Mouse (Mus musculus) liver, embryonic 11.5 days (tissue): ENCODE measurements around the gene Fam193b. TPM values are rescaled to one million over a fixed set of nuclear protein-coding genes. Genes with fewer than 3 reads are reported as not detected.
A peak's percentile ranks its signal among the peaks of the same experiment; 100 is the strongest.
"Not testable (repeated sequence)": the region's sequence is repeated elsewhere in the genome, so short reads cannot be mapped to it uniquely, and the experiment has no call there.

Source experiments
- ATAC-seq: fragments of 200-750 bp; cut with Nextera tagmentation; replicated peaks from 2 replicates; pipeline ENCODE4 v1.8.0; 2017; ENCODE audit warnings: moderate number of reproducible peaks, mild to moderate bottlenecking, moderate TSS enrichment, moderate library complexity; ENCODE audit not compliant: low FRiP score
- DNase-seq: peaks from one replicate; pipeline ENCODE4 v3.0.0-alpha.2; 2017; ENCODE audit warnings: low spot score
- H3K27ac ChIP-seq: fragments of 300-500 bp; sonication (generic); 2 replicates; pipeline ENCODE4 v1.5.1; 2014; ENCODE audit warnings: mild to moderate bottlenecking, low read depth, low read length, control low read depth
- H3K27me3 ChIP-seq: fragments of 300-500 bp; sonication (generic); replicated peaks from 2 replicates; pipeline ENCODE4 v1.6.1; 2014; ENCODE audit warnings: low read length, mixed read lengths; ENCODE audit not compliant: control insufficient read depth, insufficient read depth
- H3K36me3 ChIP-seq: fragments of 300-500 bp; sonication (generic); 2 replicates; pipeline ENCODE4 v1.6.1; 2014; ENCODE audit warnings: mild to moderate bottlenecking, low read length, moderate library complexity, mixed read lengths; ENCODE audit not compliant: control insufficient read depth, insufficient read depth
- H3K4me1 ChIP-seq: fragments of 300-500 bp; sonication (generic); replicated peaks from 2 replicates; pipeline ENCODE4 v1.6.1; 2014; ENCODE audit warnings: low read length, mixed read lengths; ENCODE audit not compliant: control insufficient read depth, insufficient read depth
- H3K4me2 ChIP-seq: fragments of 300-500 bp; sonication (generic); 2 replicates; pipeline ENCODE4 v1.6.1; 2014; ENCODE audit warnings: mild to moderate bottlenecking, control low read depth, moderate library complexity
- H3K4me3 ChIP-seq: fragments of 300-500 bp; sonication (generic); 2 replicates; pipeline ENCODE4 v1.5.1; 2014; ENCODE audit warnings: low read depth, low read length, control low read depth
- H3K9ac ChIP-seq: fragments of 300-500 bp; sonication (generic); 2 replicates; pipeline ENCODE4 v1.6.1; 2014; ENCODE audit warnings: low read depth, low read length, control low read depth
- H3K9me3 ChIP-seq: fragments of 300-500 bp; sonication (generic); 2 replicates; pipeline ENCODE4 v1.6.1; 2016; ENCODE audit warnings: low read length, inconsistent platforms, mixed read lengths; ENCODE audit not compliant: control insufficient read depth
- WGBS: fragments of 180-500 bp; shearing (Covaris S2); extraction: QIAGEN DNeasy Blood & Tissue Kit; methylation state at CpG from one replicate; pipeline ENCODE4 v1.1.7; 2014; 5-methylcytosine and 5-hydroxymethylcytosine counted together
- polyA plus RNA-seq: library from polyadenylated mRNA; unstranded; fragments of >200 nt; fragmentation: Nextera tagmentation; extraction: Ambion mirVana; gene quantifications from 2 replicates; pipeline ENCODE4 v1.2.1, GENCODE M21; 2014

The Fam193b gene
- polyA plus RNA-seq, 1 experiment from 2014 or later: 25.3 TPM

GRCm38 (mm10) chr13:55576872-55577271 is 6.0 kb upstream of the Fam193b start:
- DNase-seq, H3K27me3 ChIP-seq: not testable (repeated sequence)

GRCm38 (mm10) chr13:55575932-55576331 is 5.0 kb upstream of the Fam193b start:
- Histone ChIP-seq H3K4me2 (no peak overlapping the region), H3K27ac (no peak overlapping the region), H3K27me3 (no peaks in the 10 kb centered on the region), H3K9me3 (no peaks in the 10 kb centered on the region), H3K4me3 (no peak overlapping the region), H3K4me1 (peaks cover 5% of the 10 kb centered on the region), H3K9ac (no peak overlapping the region), H3K36me3 (no peaks in the 10 kb centered on the region)
- no peak for ATAC-seq
- WGBS: 50% methylated on average over 5 of the region's 5 CpGs
- no peak for DNase-seq

More at GRCm38 (mm10) chr13:55576872-55577271, 6.0 kb upstream of the Fam193b start:
- H3K4me3 ChIP-seq, ATAC-seq, H3K9ac ChIP-seq, H3K36me3 ChIP-seq, H3K27ac ChIP-seq, H3K4me1 ChIP-seq, H3K9me3 ChIP-seq, H3K4me2 ChIP-seq: not testable (repeated sequence)
- 77% methylated on average over 7 of the region's 7 CpGs for WGBS

- DNase-seq (no peak), ATAC-seq (no peak)
- H3K4me2 ChIP-seq: no peak overlapping the region
- H3K4me3 ChIP-seq: no peak overlapping the region
- peaks cover 10% of the 10 kb centered on the region for H3K4me1 ChIP-seq
- no peaks in the 10 kb centered on the region for H3K9me3 ChIP-seq
- H3K36me3 ChIP-seq: no peaks in the 10 kb centered on the region
- no peak overlapping the region for H3K9ac ChIP-seq
- H3K27ac ChIP-seq: no peak overlapping the region
- no peaks in the 10 kb centered on the region for H3K27me3 ChIP-seq
- 78% methylated on average over 5 of the region's 5 CpGs for WGBS
Measured at GRCm38 (mm10) chr13:55574321-55574720, 3.4 kb upstream of the Fam193b start.

GRCm38 (mm10) chr13:55573432-55573831 is 2.5 kb upstream of the Fam193b start, which contains the start of gene Tmed9:
Gene Tmed9, plus strand, starts transcription at chr13:55573732.
- no peak within 1 kb of the TSS for H3K4me2 ChIP-seq
- no peaks in the 10 kb centered on the region for H3K9me3 ChIP-seq
- ATAC-seq (no peak), DNase-seq (no peak)
- no peak within 1 kb of the TSS for H3K9ac ChIP-seq
- 93% methylated on average over 2 of the region's 2 CpGs for WGBS
- no peak within 1 kb of the TSS for H3K4me3 ChIP-seq
- H3K27me3 ChIP-seq: no peaks in the 10 kb centered on the region
- no peak within 1 kb of the TSS for H3K27ac ChIP-seq
- H3K4me1 ChIP-seq: peaks cover 11% of the 10 kb centered on the region
- H3K36me3 ChIP-seq: no peaks in the 10 kb centered on the region

DNA sequence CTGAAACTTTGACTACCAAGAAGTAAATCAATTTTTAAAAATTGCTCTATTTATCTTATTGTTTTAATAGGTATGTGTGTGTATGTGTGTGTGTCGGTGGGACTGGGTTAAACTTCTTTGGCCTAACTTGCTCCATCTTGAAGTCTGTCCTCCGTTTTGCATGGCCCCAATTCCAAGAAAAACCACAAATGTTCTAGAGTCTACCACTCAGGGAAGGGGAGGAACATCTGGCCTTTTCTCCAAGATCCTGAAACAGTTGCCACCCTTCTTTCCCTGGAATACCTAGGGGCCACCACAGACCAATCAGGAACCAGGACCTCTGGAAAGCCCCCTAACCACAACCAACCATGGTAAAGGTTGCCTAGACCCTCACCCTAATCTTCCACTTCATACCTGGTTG is 1.1 kb upstream of the Fam193b start:
- Histone ChIP-seq H3K9ac (no peak overlapping the region), H3K9me3 (no peaks in the 10 kb centered on the region), H3K27me3 (no peaks in the 10 kb centered on the region), H3K4me3 (no peak overlapping the region), H3K27ac (no peak overlapping the region), H3K36me3 (peaks cover 4% of the 10 kb centered on the region; the same call in 1 of the 2 replicates), H3K4me2 (peak overlapping the region; percentile 73), H3K4me1 (peaks cover 11% of the 10 kb centered on the region)
- DNase-seq (no peak), ATAC-seq (no peak)
- 61% methylated on average over 2 of the region's 2 CpGs for WGBS

DNA sequence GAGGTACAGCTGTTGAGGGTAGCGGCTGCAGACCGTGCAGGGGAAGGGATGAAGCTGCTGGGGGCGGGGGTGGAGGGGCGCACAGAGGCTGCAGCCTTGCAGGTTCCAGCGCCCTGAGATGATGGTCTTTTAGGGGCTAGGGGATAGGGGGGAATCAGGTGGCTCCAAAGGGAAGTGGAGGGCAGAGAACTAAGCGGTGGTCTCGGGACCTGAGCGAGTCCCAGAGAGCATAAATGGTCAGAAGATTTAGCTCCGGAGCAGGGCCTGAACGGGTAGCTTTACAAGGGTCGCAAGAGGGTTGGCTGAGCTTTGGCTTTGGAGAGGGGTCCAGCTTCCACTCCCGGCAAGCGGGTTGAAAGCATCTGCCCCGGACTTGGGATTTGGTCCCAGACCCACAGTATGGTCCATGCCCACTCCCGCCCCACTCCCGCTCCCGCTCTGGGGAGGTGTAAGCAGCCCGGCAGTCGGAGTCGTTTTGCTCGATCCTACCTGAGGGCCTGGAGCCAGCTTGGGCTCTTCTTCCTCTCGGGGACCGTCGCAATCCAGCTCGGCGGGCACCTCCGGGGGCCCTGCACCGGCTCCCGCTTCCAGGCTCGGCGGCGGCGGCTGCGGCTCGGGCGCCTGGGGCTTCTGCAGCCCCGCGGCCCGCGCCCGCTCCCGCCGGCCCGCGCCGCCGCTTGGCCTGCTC is 490 bp downstream of the Fam193b start:
- peak; percentile 71 for ATAC-seq
- DNase-seq: peak; percentile 62
- WGBS: under 1% methylated on average over 47 of the region's 47 CpGs

GRCm38 (mm10) chr13:55569726-55570285 is 1.1 kb downstream of the Fam193b start:
- ATAC-seq (no peak), DNase-seq (no peak)
- WGBS: 16% methylated on average over 16 of the region's 16 CpGs
- H3K27ac ChIP-seq: peak overlapping the region; percentile 81; the same call in 1 of the 2 replicates
- peaks cover 11% of the 10 kb centered on the region for H3K4me1 ChIP-seq
- H3K4me2 ChIP-seq: peak overlapping the region; percentile 95
- H3K36me3 ChIP-seq: peaks cover 6% of the 10 kb centered on the region; the same call in 1 of the 2 replicates
- no peaks in the 10 kb centered on the region for H3K9me3 ChIP-seq
- H3K4me3 ChIP-seq: peak overlapping the region; percentile 81
- H3K27me3 ChIP-seq: no peaks in the 10 kb centered on the region
- H3K9ac ChIP-seq: peak overlapping the region; percentile 95

More for the DNA sequence above, 490 bp downstream of the Fam193b start:
- peaks cover 6% of the 10 kb centered on the region; the same call in 1 of the 2 replicates for H3K36me3 ChIP-seq
- H3K4me3 ChIP-seq: peak overlapping the region; percentile 81
- H3K9ac ChIP-seq: peak overlapping the region; percentile 95
- peaks cover 11% of the 10 kb centered on the region for H3K4me1 ChIP-seq
- peak overlapping the region; percentile 81 for H3K27ac ChIP-seq
- peak overlapping the region; percentile 95 for H3K4me2 ChIP-seq
- H3K27me3 ChIP-seq: no peaks in the 10 kb centered on the region
- no peaks in the 10 kb centered on the region for H3K9me3 ChIP-seq

DNA sequence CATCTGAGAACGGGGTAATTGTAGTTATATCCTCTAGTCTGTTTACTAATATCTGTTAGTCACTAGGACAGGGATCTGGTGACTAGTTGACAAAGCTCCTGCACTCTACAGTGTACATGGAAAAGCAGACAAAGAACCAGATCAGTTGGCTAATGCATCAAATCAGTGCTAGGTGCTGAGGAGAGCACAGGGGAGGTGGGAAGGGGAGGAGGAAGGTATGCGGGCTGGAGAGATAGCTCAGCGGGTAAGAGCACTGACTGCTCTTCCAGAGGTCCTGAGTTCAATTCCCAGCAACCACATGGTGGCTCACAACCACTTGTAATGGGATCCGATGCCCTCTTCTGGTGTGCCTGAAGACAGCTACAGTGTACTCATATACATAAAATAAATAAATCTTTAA is 2.4 kb downstream of the Fam193b start:
- H3K27me3 ChIP-seq, H3K4me3 ChIP-seq, H3K9ac ChIP-seq, H3K4me2 ChIP-seq, H3K27ac ChIP-seq, ATAC-seq, DNase-seq, H3K9me3 ChIP-seq, H3K36me3 ChIP-seq: not testable (repeated sequence)
- WGBS: 92% methylated on average over 4 of the region's 4 CpGs
- peaks cover 11% of the 10 kb centered on the region for H3K4me1 ChIP-seq

- no peak for ATAC-seq
- H3K27ac ChIP-seq: no peak overlapping the region
- peaks cover 7% of the 10 kb centered on the region; the same call in 1 of the 2 replicates for H3K36me3 ChIP-seq
- H3K9me3 ChIP-seq: no peaks in the 10 kb centered on the region
- H3K4me2 ChIP-seq: no peak overlapping the region
- H3K4me3 ChIP-seq: no peak overlapping the region
- peaks cover 11% of the 10 kb centered on the region for H3K4me1 ChIP-seq
- H3K27me3 ChIP-seq: no peaks in the 10 kb centered on the region
- no peak overlapping the region for H3K9ac ChIP-seq
- DNase-seq: no peak
- 93% methylated on average over 2 of the region's 2 CpGs for WGBS
Measured at GRCm38 (mm10) chr13:55567949-55568348, 3.0 kb downstream of the Fam193b start.
